Mouse (Mus musculus): ENCODE measurements around the gene Cyp1a2.

Cyp1a2 gene

DNA sequence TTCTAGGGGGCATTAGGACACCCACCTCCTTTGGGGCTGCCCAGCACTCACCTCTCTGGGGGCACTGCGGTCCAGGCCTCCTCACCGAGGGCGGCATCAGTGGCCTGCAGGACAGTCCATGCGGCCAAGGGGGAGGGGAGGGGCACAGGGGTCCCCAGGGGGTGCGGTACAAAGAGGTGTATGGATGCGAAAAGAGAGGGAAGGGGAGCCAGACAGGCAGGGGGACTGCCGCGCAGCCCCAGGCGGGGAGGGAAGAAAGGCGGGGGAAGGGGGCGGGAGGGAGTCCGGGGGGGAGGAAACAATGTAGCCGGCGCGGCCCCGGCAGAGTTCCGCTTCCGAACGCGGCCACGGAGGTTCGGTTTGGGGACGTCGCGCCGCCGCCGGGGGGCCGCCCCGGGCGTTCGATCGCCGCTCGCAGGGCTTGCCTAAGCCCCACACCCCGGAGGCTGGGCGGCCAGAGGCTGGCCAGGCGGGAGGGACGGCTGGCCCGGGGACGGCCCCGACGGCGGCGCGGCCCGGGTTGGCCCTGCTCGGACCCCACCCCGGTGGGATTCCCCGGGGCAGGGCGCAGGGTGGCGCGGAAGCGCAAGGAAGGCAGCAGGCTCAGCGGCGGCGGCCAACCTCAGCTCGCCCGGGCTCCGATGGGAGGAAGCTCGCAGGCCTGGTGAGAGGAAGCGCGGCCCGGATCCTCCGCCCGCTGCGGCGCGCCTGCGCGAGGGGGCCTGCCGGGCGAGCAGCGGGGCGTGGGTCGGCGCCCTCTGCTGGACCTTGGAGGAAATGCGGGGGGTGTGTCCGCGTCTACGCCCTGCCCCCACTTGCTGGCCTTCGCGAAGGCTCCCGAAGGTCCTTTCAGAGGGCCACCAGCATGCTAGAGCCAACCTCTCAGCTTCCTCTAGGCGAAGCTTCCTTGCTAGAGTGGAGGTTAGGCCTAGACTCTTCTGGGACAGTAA, 38.3 kb downstream of the Cyp1a2 start:
- peak; percentile 94 for DNase-seq

DNA sequence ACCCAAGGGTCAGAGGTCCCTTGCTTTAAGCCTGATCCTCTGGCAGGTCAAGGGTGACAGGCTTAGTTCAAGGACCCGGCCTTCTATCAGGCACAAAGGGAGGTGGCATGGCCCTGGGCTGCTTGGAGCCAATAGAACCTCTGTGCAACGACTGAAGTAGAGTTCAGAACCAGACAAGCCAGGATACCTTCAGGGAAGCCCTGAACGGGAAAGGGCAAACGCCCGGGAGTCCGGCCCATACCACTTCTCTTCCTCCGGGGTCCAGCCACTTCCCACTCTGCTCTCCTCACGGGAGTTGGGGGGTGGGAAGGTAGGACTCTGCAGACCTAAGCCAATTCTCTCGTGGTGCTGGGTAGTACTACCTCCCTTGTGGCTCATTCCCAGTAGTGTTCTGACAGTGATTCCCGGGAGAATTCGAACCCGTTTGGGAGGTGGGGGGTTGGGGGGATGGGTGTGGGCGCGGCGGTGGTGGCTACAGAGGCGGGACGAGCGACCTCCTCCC, 39.0 kb downstream of the Cyp1a2 start:
- peak; percentile 45 for DNase-seq

DNA sequence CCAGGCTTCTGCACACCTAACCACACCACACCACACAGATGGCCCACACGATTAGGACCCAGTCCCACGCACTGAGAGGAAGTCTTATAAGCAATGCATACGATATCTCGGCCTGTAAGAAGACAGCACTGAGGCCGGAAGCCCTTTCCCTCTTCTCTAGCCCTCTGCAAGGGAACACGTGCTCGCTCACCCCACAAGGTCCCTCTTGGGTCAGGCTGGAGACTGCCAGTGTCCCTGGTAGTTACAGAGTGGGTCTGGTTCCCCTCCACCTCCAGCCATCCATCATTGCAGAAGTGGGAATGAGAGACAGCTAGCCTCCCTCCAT, 39.7 kb downstream of the Cyp1a2 start:
- DNase-seq: peak; percentile 63

DNA sequence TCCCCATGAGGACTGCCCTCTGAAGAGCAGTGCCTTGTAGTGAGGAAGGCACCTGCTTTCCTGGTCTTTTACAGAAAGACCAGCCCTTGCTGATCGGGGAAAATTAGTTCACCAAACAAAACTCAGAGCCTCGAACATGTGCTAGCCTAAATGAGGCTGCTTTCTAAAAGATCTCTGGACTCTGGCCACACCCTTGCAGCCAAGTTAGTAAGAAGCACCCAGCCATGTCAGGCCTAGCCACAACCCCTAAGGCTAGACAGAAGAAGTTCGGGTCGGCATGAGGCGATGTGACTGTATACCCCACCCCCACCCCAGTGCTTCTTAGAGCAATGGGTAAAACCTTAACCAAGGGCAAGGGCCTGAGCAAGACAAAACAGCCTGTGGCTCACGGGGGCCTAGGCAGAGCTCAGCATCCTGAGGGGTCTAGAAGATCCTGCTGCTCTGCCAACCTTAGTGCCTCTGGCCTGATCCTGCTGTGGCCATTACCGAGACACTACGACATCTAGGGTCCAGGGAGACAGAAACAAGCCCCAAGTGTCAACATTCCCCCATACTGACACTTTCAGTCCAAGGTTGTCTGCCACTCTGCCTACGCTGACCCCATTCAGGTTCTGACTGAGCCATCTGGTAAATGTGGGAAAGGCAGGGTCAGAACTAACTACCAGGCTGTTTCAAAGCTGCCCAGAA, 40.2 kb downstream of the Cyp1a2 start:
- peak; percentile 39 for DNase-seq

DNA sequence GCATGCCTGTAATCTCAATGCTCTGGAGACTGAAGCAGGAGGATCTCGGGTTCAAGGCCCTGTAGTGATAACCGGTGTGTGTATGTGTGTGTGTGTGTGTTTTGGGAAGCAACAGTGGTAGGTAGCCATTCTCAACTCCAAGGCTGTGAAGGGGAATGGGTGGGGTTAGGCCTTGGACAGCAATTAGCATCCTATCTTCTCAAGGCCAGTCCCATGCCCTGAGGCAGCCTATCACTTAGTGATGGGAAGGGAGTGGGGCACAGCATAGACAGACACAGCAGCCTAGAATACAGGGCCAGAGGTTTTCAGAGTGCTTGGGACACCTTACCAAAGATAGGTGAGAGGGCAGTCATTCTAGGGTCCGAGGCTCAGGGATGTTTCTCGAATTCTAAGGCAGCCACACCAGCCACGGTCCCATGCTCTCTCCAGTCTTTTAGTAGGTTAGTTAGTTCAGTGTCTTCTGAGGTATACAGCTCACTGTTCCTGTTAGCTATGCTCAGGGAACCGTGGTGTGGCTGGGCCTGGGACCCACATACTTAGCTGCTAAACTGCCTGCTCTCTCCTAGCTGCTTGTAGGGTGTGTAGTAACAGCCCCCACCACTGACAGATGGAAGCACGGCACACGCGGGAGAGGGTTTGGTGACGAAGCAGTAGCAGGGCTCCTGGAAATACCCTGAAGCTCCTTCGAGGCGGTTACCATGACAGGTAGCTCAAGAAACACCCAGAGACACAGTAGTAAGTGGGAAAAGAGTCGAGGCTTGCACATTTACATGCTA, 41.5 kb downstream of the Cyp1a2 start:
- DNase-seq: no peak

DNA sequence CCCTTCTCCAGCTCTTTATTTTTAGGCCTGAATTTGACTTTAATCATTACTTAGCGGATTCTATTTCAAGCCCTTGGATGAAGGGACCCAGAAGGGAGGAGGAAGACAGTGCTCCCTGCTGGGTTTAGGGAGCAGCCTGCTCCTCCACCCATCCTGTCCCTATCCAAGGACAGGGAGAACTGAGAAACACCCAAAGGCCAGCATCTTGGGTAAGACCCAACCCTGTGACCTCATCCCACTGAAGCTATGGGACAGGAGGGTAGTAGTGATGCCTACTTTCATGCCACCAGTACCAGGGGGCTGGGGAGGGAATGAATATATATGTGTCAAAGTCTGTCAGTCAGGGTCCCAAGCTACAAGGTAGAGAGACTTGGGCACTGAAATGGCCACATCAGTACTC, 42.5 kb downstream of the Cyp1a2 start:
- no peak for DNase-seq

DNA sequence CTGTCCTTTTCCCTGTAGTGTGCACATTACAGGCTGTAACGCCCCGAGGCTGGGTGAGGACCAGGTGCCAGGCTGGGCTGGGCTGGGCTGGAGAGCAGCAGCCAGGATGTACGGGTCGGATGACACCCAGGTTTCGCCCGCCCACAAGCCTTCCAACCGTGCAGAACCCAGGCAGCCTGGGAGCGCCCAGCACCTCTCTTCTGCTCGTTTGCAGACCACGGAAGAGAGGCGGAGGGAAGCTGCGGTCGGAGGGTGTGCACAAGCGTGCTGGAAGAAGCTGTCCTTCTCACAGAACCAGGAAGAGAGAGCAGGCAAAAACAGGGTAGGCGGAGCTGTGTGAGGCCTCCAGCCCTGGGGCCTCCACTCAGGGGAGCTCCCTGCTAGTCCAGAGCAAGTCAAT, 43.1 kb downstream of the Cyp1a2 start:
- DNase-seq: peak; percentile 77

DNA sequence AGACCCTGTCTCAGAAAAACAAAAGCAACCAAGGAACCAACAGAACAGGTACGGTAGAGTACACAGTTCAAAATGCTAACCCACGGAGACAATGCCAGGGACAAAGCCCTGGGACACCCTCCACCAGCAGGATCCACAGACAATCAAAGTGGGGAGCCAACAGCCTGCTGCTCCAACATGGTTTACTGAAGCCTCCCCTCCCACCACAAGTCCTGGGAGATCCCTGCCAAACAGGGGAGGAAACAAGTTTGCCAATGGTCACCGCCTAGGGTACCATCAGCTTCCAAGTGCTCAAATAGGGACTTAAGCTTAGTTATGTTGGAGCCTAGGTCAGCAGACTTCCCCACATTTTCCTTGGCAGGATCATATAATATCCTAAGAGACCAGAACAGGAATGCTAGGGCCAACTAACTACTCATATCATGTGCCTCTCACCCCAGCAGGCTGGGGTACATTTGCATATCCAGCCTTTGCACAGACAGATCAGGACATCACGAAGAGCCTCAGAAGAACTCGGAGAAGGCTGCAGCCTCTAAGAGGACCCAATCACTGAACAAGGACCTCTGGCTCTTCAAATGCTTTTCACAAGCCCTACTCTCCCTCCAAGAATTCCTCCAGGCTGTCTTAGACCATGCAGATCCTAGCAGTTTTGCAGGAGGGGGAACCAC, 43.7 kb downstream of the Cyp1a2 start:
- no peak for DNase-seq

DNA sequence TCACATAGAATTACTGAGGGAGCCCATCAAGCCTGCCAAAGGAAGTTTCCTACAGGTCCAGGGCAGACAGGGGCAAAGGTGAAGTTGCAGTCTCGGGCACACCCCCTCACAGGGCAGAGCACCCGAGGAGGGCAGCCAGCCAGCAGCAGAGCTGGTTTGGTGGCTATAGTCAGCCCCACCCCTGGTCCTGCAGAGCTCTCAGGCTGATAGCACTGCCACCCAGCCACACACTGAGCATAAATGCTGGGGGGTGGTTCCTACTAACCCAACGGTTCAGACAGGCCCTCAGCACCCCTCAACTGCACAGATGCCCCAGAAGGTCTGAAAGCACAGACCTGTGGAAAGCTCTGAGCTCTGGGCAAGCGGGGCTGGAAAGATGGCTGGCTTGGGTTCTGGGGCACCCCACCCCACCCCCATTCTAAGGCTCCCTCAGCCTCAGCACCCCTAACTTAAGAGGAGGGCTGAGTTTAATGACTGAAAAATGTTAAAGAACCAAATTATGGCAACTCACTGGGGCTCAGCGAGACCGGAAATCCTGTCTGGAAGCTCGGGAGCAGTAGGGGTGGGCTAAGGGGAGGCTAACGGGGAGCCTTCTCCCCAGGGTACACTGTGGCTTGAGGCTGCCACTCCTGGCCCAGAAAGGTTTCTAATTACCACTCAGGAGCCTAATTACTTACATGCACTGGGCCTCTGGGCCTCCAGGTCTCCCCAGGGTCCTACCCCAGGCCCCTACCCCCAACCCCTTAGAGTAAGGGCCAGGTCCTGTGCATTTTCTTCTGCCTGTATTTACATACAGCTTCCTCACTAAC, 44.6 kb downstream of the Cyp1a2 start:
- DNase-seq: peak; percentile 84

DNA sequence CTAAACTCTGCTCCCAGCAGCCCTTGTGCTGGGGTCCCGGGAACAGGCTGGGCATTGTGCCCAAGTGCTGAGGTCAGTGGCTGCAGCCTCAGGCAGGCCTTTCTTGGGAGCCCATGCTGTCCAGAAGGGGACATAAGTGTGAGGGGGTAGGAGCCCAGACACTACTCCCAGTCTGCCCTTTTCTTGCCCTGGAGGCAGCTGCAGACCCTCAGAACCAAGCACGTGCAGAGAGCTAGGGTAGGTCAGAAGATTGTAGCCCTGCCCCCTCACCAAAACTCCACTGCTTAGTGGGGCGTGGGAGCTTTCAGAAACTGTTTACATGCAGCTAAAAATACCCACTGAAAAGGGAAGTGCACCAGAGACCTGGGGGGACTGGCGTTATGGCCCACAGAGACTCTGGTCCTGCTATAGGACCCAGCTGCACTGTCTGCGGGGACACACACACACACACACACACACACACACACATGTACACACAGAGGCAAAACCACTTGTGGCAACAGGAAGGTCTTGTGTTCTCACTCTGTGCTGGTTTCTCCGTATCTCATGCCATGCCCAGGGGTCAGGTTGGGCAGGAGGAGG, 45.7 kb downstream of the Cyp1a2 start:
- no peak for DNase-seq

DNA sequence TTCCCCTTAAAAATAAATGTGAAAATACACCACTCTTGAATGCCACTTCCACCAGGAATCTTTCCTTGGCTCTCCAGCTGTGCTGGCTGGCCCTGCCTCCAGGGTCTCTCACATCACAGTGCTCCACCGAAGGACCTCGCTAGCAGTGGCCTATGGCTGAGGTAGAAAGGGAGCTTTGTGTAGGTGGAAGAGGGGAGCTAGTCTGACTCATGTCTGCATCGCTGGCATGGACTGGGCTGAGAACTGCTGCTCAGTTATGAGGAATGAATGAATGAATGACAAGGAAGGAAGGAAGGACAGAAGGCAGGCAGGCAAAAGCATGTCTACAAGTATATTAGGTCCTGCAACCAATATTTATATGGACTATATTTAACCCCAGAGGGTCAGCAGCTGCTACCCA, 46.2 kb downstream of the Cyp1a2 start:
- DNase-seq: no peak

DNA sequence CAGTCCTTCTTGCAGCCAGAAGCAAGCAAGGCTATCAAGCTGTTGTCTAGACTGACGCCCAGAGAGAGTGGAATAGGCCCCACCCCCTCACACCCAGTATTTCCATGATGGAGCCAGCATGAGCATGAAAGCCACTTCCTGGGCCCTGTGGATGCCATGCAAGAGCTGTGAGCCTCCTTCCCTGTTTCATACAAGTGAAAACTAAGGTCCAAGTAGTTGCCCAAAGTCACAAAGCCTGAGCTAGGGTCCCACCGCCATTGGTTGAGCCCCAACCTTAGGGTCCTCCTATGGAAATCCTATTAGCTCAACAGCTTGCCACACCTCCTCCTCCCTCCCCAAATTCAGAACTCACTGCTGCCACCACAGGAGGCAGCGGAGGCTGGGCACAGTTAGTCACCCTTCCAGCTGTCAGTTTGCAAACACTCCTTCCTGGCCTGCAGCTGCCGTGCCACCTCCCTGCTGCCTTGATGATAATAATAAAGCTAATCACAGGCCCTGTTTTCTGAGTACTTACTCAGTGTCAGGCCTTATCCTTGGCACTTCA, 50.0 kb downstream of the Cyp1a2 start:
- no peak for DNase-seq

DNA sequence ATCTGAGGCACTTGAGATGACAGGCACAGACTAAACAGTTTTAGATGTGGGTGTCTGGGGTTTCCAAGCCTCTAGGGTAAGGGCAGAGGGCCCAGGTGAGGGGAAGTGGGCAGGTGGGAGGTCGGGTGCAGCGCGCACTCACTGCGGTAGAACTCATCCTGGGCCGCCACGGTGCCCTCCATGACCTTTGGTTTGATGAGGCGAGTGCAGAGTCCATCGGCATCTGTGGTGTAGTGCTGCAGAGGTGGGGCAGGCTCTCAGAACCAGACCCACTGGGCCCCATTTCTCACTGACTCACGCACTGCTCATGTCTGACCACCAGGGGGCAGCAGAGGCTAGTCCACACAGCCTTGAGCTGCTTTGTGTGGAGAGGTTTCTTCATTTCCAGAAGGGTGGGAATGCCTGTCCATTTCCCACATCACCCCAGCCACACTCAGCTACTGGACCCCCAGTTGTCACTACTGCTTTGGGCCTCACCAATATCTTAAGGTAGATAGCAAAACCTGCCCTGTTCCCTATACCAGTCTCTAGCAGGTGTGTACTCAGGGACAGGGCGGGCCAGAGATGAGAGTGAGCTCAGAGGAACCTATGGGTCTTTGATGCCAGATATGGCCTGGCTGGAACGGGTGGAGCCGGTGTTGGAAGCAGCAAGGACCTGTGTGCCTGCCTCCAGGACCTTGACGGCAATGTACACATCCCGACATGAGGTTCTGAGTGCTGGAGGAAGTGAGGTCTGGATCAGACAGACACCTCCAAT, 54.2 kb downstream of the Cyp1a2 start:
- peak; percentile 81 for DNase-seq

DNA sequence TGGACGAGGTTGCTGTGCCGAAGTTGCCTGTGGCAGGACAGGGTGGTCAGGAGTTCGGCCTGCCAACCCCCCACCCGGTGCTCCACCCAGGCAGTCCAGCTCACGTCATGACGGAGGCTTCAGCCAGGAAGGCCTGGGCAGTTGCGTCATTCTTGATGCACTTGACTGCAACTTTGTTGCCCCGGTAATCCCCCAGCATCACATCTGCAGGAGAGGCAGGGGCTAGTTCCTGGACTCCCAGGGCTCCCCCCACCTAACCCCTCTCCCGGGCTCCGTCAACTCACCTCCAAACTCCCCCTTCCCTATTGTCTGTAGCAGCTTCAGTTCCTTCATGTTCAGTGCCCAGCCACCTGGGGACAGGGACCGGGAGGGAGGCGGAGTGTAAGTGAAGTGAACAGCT, 54.8 kb downstream of the Cyp1a2 start:
- DNase-seq: no peak

DNA sequence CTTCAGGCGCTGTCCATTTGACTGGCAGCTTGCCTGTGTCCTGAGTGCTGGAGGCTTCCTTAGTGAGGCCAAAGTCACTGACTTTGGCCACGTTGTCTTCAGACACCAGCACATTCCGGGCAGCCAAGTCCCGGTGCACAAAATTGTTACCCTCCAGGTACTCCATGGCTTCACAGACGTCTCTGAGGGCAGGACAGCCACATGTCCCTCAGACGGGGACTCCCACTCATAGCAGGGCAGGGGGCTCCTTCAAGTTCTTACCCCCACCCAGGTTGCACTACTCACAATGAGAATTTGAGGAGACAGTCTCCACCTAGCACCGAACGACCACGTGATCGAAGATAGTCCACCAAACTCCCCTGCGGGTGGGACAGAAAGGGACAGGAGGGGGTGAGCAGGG, 55.6 kb downstream of the Cyp1a2 start:
- DNase-seq: no peak

DNA sequence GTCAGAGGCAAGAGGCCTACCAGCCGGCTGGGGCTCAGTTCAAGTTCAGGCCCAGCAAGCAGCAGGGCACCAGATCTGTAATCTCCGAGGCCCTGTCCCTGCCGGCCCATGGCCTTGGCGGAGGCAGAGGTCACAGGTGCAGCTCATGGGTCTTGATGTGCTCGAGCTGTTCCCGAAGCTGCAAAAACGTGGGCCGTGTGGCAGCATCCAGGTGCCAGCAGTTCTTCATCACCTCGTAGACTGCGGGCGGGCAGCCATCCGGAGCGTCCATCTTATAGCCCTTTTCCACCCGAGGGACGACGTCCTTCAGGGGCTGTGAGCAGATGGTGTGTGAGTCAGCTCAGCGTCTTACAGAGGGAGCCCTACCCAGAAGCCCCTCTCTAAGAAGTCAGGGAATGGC, 56.3 kb downstream of the Cyp1a2 start:
- no peak for DNase-seq

Measured in liver (tissue).